Mouse (Mus musculus): ENCODE measurements around the gene Gm18596. TPM values are rescaled to one million over a fixed set of nuclear protein-coding genes. Genes with fewer than 3 reads are reported as not detected.
"Not testable (repeated sequence)": the region's sequence is repeated elsewhere in the genome, so short reads cannot be mapped to it uniquely, and the experiment has no call there.

Gm18596 gene
- polyA plus RNA-seq, 1 experiment from 2014 or later, result not detected

- no peak for DNase-seq (ENCODE audit: low spot score)
- Histone ChIP-seq H3K27me3 (ENCODE audit: insufficient read depth, low read length) (no peaks in the 10 kb centered on the region), H3K9ac (ENCODE audit: low read depth, low read length) (no peak overlapping the region), H3K4me3 (replicated peaks; ENCODE audit: low read depth, low read length) (no peak overlapping the region), H3K4me1 (replicated peaks; ENCODE audit: insufficient read depth, low read length) (no peaks in the 10 kb centered on the region), H3K27ac (no peak overlapping the region), H3K4me2 (ENCODE audit: low read length) (no peak overlapping the region), H3K36me3 (ENCODE audit: insufficient read depth, low read length) (no peaks in the 10 kb centered on the region), H3K9me3 (replicated peaks; ENCODE audit: low read length) (no peaks in the 10 kb centered on the region)
- TF ChIP-seq CTCF (IDR thresholded peaks at IDR 0.05; ENCODE audit: low read depth), result no peak
- ATAC-seq (replicated peaks; ENCODE audit: low FRiP score, low read depth), result no peak
- WGBS, result 51% methylated on average over 4 of the region's 4 CpGs
These were observed 28.7 kb downstream of the Gm18596 start for GRCm38 (mm10) chr10:77713734-77714133.

- not testable (repeated sequence) for H3K4me3 ChIP-seq (replicated peaks; ENCODE audit: low read depth, low read length); H3K27ac ChIP-seq; H3K36me3 ChIP-seq (ENCODE audit: insufficient read depth, low read length); H3K4me1 ChIP-seq (replicated peaks; ENCODE audit: insufficient read depth, low read length); H3K9me3 ChIP-seq (replicated peaks; ENCODE audit: low read length); DNase-seq (ENCODE audit: low spot score); H3K9ac ChIP-seq (ENCODE audit: low read depth, low read length); H3K4me2 ChIP-seq (ENCODE audit: low read length); H3K27me3 ChIP-seq (ENCODE audit: insufficient read depth, low read length); ATAC-seq (replicated peaks; ENCODE audit: low FRiP score, low read depth)
These were observed 31.3 kb downstream of the Gm18596 start, which contains the start of gene Gm10024 for GRCm38 (mm10) chr10:77711157-77711556. Gm10024 (plus strand) TSS chr10:77711457.

- 75% methylated on average over 3 of the region's 3 CpGs for WGBS
- no peak for ATAC-seq (replicated peaks; ENCODE audit: low FRiP score, low read depth)
- no peak overlapping the region for H3K9ac ChIP-seq (ENCODE audit: low read depth, low read length)
- peak; percentile 36; the same call in 1 of the 2 replicates for TF ChIP-seq CTCF (IDR thresholded peaks at IDR 0.05; ENCODE audit: low read depth)
- H3K27ac ChIP-seq, result no peak overlapping the region
- DNase-seq (ENCODE audit: low spot score), result no peak
- H3K4me2 ChIP-seq (ENCODE audit: low read length), result no peak overlapping the region
- no peaks in the 10 kb centered on the region for H3K27me3 ChIP-seq (ENCODE audit: insufficient read depth, low read length)
- no peaks in the 10 kb centered on the region for H3K36me3 ChIP-seq (ENCODE audit: insufficient read depth, low read length)
- no peaks in the 10 kb centered on the region for H3K4me1 ChIP-seq (replicated peaks; ENCODE audit: insufficient read depth, low read length)
- no peaks in the 10 kb centered on the region for H3K9me3 ChIP-seq (replicated peaks; ENCODE audit: low read length)
- H3K4me3 ChIP-seq (replicated peaks; ENCODE audit: low read depth, low read length), result no peak overlapping the region
These were observed 32.6 kb downstream of the Gm18596 start for GRCm38 (mm10) chr10:77709831-77710230.

GRCm38 (mm10) chr10:77706326-77706725 is 36.1 kb downstream of the Gm18596 start, which contains the start of gene Gm10272:
Gm10272 (plus strand) TSS chr10:77706626.
- WGBS, result 87% methylated on average over 1 of the region's 1 CpGs
- H3K4me1 ChIP-seq (replicated peaks; ENCODE audit: insufficient read depth, low read length), result no peaks in the 10 kb centered on the region
- no peak within 1 kb of the TSS for H3K4me3 ChIP-seq (replicated peaks; ENCODE audit: low read depth, low read length)
- H3K9ac ChIP-seq (ENCODE audit: low read depth, low read length), result no peak within 1 kb of the TSS
- no peak for DNase-seq (ENCODE audit: low spot score)
- H3K4me2 ChIP-seq (ENCODE audit: low read length), result no peak within 1 kb of the TSS
- ATAC-seq (replicated peaks; ENCODE audit: low FRiP score, low read depth), result no peak
- H3K36me3 ChIP-seq (ENCODE audit: insufficient read depth, low read length), result no peaks in the 10 kb centered on the region
- no peak for TF ChIP-seq CTCF (IDR thresholded peaks at IDR 0.05; ENCODE audit: low read depth)
- no peaks in the 10 kb centered on the region for H3K9me3 ChIP-seq (replicated peaks; ENCODE audit: low read length)
- H3K27ac ChIP-seq, result no peak within 1 kb of the TSS
- H3K27me3 ChIP-seq (ENCODE audit: insufficient read depth, low read length), result no peaks in the 10 kb centered on the region

- H3K27ac ChIP-seq, result no peak within 1 kb of the TSS
- H3K4me3 ChIP-seq (replicated peaks; ENCODE audit: low read depth, low read length), result no peak within 1 kb of the TSS
- no peaks in the 10 kb centered on the region for H3K4me1 ChIP-seq (replicated peaks; ENCODE audit: insufficient read depth, low read length)
- no peak within 1 kb of the TSS for H3K9ac ChIP-seq (ENCODE audit: low read depth, low read length)
- no peaks in the 10 kb centered on the region for H3K36me3 ChIP-seq (ENCODE audit: insufficient read depth, low read length)
- no peak for TF ChIP-seq CTCF (IDR thresholded peaks at IDR 0.05; ENCODE audit: low read depth)
- DNase-seq (ENCODE audit: low spot score), result no peak
- H3K4me2 ChIP-seq (ENCODE audit: low read length), result no peak within 1 kb of the TSS
- ATAC-seq (replicated peaks; ENCODE audit: low FRiP score, low read depth), result no peak
- no peaks in the 10 kb centered on the region for H3K27me3 ChIP-seq (ENCODE audit: insufficient read depth, low read length)
- H3K9me3 ChIP-seq (replicated peaks; ENCODE audit: low read length), result no peaks in the 10 kb centered on the region
- 32% methylated on average over 4 of the region's 4 CpGs for WGBS
These were observed 45.3 kb downstream of the Gm18596 start, which contains the start of gene Gm9508 for GRCm38 (mm10) chr10:77697133-77697532. Gm9508 (minus strand) TSS chr10:77697233.

Other genes starting within 250 kb of the Gm18596 start
- 32.7 and 34.1 TPM in 2 replicates for gene Fam207a, start 226.9 kb downstream of the Gm18596 start, polyA plus RNA-seq (2015; fragmentation: Nextera tagmentation; extraction: Ambion mirVana)
- gene Itgb2, start 212.4 kb downstream of the Gm18596 start, polyA plus RNA-seq (2015; fragmentation: Nextera tagmentation; extraction: Ambion mirVana), result 1.4 and 1.6 TPM in 2 replicates
- 210 and 216 TPM in 2 replicates for gene Pttg1ip, start 160.9 kb downstream of the Gm18596 start, polyA plus RNA-seq (2015; fragmentation: Nextera tagmentation; extraction: Ambion mirVana)
- 313 and 335 TPM in 2 replicates for gene Sumo3, start 136.5 kb downstream of the Gm18596 start, polyA plus RNA-seq (2015; fragmentation: Nextera tagmentation; extraction: Ambion mirVana)
- gene Gm49325, start 136.4 kb downstream of the Gm18596 start, polyA plus RNA-seq (2015; fragmentation: Nextera tagmentation; extraction: Ambion mirVana), result 13.1 and 15.2 TPM in 2 replicates
- 51.4 and 53.5 TPM in 2 replicates for gene Ube2g2, start 120.4 kb downstream of the Gm18596 start, polyA plus RNA-seq (2015; fragmentation: Nextera tagmentation; extraction: Ambion mirVana)
- gene Tspear, start 56.1 kb downstream of the Gm18596 start, polyA plus RNA-seq (2015; fragmentation: Nextera tagmentation; extraction: Ambion mirVana), result 0.41 and 0.43 TPM in 2 replicates
- not detected in 2 replicates for gene Gm19402, start 51.9 kb downstream of the Gm18596 start, polyA plus RNA-seq (2015; fragmentation: Nextera tagmentation; extraction: Ambion mirVana)
- not detected in 2 replicates for gene Gm9508, start 45.4 kb downstream of the Gm18596 start, polyA plus RNA-seq (2015; fragmentation: Nextera tagmentation; extraction: Ambion mirVana)
- not detected in 2 replicates for gene Gm10272, start 36.0 kb downstream of the Gm18596 start, polyA plus RNA-seq (2015; fragmentation: Nextera tagmentation; extraction: Ambion mirVana)
- gene Gm10024, start 31.2 kb downstream of the Gm18596 start, polyA plus RNA-seq (2015; fragmentation: Nextera tagmentation; extraction: Ambion mirVana), result not detected in 2 replicates
- not detected in 2 replicates for gene Gm10142, start 26.8 kb downstream of the Gm18596 start, polyA plus RNA-seq (2015; fragmentation: Nextera tagmentation; extraction: Ambion mirVana)
- gene Krtap12-1, start 22.0 kb downstream of the Gm18596 start, polyA plus RNA-seq (2015; fragmentation: Nextera tagmentation; extraction: Ambion mirVana), result not detected in 2 replicates
- not detected in 2 replicates for gene Gm10100, start 16.2 kb downstream of the Gm18596 start, polyA plus RNA-seq (2015; fragmentation: Nextera tagmentation; extraction: Ambion mirVana)
- not detected in 2 replicates for gene Gm9736, start 8.7 kb upstream of the Gm18596 start, polyA plus RNA-seq (2015; fragmentation: Nextera tagmentation; extraction: Ambion mirVana)
- not detected in 2 replicates for gene Gm3233, start 17.0 kb upstream of the Gm18596 start, polyA plus RNA-seq (2015; fragmentation: Nextera tagmentation; extraction: Ambion mirVana)
- gene Gm3238, start 28.7 kb upstream of the Gm18596 start, polyA plus RNA-seq (2015; fragmentation: Nextera tagmentation; extraction: Ambion mirVana), result not detected in 2 replicates
- gene Gm7138, start 34.3 kb upstream of the Gm18596 start, polyA plus RNA-seq (2015; fragmentation: Nextera tagmentation; extraction: Ambion mirVana), result not detected in 2 replicates
- not detected in 2 replicates for gene Gm3250, start 39.9 kb upstream of the Gm18596 start, polyA plus RNA-seq (2015; fragmentation: Nextera tagmentation; extraction: Ambion mirVana)
- gene Gm7137, start 45.6 kb upstream of the Gm18596 start, polyA plus RNA-seq (2015; fragmentation: Nextera tagmentation; extraction: Ambion mirVana), result not detected in 2 replicates
- not detected in 2 replicates for gene Gm9639, start 52.4 kb upstream of the Gm18596 start, polyA plus RNA-seq (2015; fragmentation: Nextera tagmentation; extraction: Ambion mirVana)
- not detected in 2 replicates for gene Gm19668, start 56.5 kb upstream of the Gm18596 start, polyA plus RNA-seq (2015; fragmentation: Nextera tagmentation; extraction: Ambion mirVana)
- gene Gm9507, start 69.2 kb upstream of the Gm18596 start, polyA plus RNA-seq (2015; fragmentation: Nextera tagmentation; extraction: Ambion mirVana), result not detected in 2 replicates
- gene Gm2696, start 72.0 kb upstream of the Gm18596 start, polyA plus RNA-seq (2015; fragmentation: Nextera tagmentation; extraction: Ambion mirVana), result not detected in 2 replicates
- gene Krtap10-4, start 84.5 kb upstream of the Gm18596 start, polyA plus RNA-seq (2015; fragmentation: Nextera tagmentation; extraction: Ambion mirVana), result not detected in 2 replicates
- gene Krtap10-10, start 93.3 kb upstream of the Gm18596 start, polyA plus RNA-seq (2015; fragmentation: Nextera tagmentation; extraction: Ambion mirVana), result not detected in 2 replicates
- gene Gm36176, start 104.2 kb upstream of the Gm18596 start, polyA plus RNA-seq (2015; fragmentation: Nextera tagmentation; extraction: Ambion mirVana), result not detected in 2 replicates
- not detected in 2 replicates for gene Gm10318, start 110.2 kb upstream of the Gm18596 start, polyA plus RNA-seq (2015; fragmentation: Nextera tagmentation; extraction: Ambion mirVana)
- not detected in 2 replicates for gene Gm3285, start 119.3 kb upstream of the Gm18596 start, polyA plus RNA-seq (2015; fragmentation: Nextera tagmentation; extraction: Ambion mirVana)
- 2.9 and 3.0 TPM in 2 replicates for gene Lrrc3, start 159.9 kb upstream of the Gm18596 start, polyA plus RNA-seq (2015; fragmentation: Nextera tagmentation; extraction: Ambion mirVana)
- gene Trpm2, start 227.9 kb upstream of the Gm18596 start, polyA plus RNA-seq (2015; fragmentation: Nextera tagmentation; extraction: Ambion mirVana), result 0.20 and 0.40 TPM in 2 replicates
- gene 1810043G02Rik, start 235.9 kb upstream of the Gm18596 start, polyA plus RNA-seq (2015; fragmentation: Nextera tagmentation; extraction: Ambion mirVana), result 29.8 and 32.0 TPM in 2 replicates